Mouse (Mus musculus): ENCODE data around the gene Pcsk5.

DNA sequence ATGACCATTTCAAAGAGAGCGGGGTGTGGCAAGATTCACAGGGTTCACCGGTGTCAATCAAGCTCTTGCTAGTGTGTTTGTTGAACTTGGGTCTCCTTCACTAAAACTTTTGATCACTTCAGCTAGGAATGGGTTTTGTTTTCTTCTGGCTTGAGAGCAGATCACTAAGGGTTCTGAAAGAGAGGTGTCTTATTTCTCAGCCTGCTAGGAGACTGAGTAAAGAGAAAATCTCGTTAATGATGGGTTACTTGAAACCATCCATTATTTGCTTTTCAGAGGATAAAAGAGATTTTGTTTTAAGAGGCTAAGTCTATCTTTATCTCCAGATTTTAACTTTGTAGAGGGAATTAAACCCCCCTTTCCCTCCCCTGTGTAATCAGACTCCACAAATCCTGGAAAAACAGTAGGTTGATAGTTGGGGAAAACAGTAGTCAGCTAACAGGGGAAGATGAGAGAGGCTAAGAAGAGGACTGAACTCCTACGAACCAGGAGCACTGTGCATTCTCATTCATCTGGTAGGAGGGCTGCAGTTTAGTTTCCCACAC, 424.4 kb downstream of the Pcsk5 start:
- TF ChIP-seq CTCF (IDR thresholded peaks at IDR 0.05; ENCODE audit: extremely low read depth, insufficient read depth, insufficient read length, insufficient replicate concordance) (no peak), POLR2A (IDR thresholded peaks at IDR 0.05; ENCODE audit: low read depth, low read length) (no peak)
